Mouse (Mus musculus) 416B (cell line): ENCODE data around the gene Mlh1.

Experiments used
- DNase-seq: peaks from one replicate; pipeline ENCODE4 v3.0.0; 2011; ENCODE audit warnings: low read depth

The Mlh1 gene

DNA sequence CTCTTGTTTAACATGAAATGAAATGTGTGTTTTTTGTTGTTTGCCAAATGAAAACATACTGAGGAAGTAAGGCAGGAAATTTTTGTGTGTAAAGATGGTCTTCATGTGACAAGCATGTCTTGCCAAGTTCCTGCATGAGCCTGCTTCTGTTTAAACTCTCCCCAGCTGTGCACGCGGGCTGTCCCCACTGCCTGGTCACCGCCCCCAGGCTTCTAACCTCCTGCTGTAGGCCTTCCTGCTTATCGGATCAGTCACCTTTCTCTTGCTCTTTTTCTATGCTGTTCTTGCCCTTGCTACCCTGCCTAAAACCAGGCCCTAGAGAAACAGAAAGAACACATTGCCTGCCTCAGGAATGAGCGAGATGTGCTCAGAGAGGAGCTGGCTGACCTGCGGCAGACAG lies 58.1 kb downstream of the Mlh1 start:
- DNase-seq: peak; percentile 24

- no peak for DNase-seq
Observed at GRCm38 (mm10) chr9:111211122-111212041, 60.2 kb downstream of the Mlh1 start.

DNA sequence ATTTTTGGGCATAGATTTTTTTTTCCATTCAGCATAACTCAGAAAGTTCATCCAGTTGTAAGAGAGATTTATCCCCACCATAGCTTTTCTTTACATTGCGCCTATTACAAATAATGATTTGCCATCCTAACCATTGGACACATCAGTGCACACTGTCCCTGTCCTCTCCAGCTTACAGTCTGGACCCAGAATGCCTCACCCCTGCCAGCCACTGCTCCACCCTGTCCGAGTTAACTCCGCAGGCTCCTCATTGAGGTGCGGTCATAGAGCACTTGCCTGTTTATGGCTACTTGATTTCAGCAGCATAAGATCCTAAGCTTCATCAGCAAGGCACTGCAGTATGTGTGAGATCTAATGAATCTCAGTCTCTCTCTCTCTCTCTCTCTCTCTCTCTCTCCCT lies 61.2 kb downstream of the Mlh1 start:
- DNase-seq: no peak

GRCm38 (mm10) chr9:111209158-111209699 lies 62.4 kb downstream of the Mlh1 start:
- no peak for DNase-seq

GRCm38 (mm10) chr9:111208185-111208584 lies 63.4 kb downstream of the Mlh1 start:
- DNase-seq: no peak

GRCm38 (mm10) chr9:111207683-111208082 lies 63.9 kb downstream of the Mlh1 start:
- DNase-seq: no peak

- DNase-seq: no peak
Observed at GRCm38 (mm10) chr9:111204601-111205375, 66.8 kb downstream of the Mlh1 start.

- DNase-seq: no peak
Observed at GRCm38 (mm10) chr9:111200208-111200607, 71.4 kb downstream of the Mlh1 start.

- no peak for DNase-seq
Observed at GRCm38 (mm10) chr9:111198332-111198731, 73.3 kb downstream of the Mlh1 start.

DNA sequence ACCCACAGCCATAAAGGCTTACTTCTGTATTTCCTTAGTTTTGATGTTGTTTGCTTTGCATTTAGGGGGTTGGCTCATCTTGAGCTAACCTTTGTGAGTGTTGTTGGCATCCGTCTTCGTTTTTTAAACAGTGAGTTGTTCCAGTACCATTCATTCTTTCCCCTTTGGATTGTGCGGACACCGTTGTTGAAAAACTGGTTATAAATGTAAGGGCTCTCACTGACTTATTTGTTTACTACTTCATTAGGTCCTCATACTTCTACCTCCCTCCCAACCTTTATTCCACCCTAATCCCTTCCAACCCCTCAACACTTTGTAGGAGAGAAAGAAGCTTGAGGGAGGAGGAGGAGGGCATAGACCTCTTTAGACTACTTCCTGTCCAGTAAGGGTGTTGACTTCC lies 73.9 kb downstream of the Mlh1 start:
- DNase-seq: no peak

GRCm38 (mm10) chr9:111197116-111197515 lies 74.5 kb downstream of the Mlh1 start:
- no peak for DNase-seq

DNA sequence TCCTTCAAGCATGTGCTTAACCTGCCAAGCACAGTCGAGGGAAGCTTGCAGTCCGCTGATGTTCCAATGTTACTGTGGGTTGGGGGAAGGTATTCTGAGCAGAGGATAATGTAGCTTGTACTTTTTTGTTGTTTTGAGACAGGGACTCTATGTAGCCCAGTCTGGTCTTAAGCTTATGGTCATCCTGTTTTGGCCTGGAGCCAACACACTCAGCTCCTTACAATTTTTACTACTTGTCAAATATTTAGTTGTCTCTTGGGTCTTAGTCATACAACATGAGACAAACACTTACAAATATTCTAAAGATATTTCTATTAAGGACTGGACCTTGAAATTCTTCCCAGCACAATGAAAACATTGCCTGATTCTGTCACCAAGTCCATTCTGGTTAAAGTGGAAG lies 78.4 kb downstream of the Mlh1 start:
- no peak for DNase-seq

DNA sequence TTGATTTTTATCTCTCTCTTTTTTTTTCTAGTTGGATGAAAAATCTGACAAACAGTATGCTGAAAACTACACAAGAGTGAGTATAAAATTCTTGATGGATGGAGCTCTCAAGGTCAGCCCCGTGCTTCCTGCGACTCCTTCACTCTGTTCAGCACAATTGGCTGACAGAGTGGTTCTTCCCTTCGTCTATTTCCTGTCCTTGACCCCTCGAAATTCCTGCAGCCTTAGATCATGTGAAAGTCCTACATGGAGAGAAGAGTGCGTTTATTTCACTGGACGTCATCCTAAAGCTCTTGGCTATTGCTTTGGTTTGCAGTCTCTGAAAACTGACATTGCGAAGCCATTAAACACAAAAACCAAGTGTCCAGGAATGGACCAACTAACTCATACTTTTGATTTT lies 82.9 kb downstream of the Mlh1 start:
- DNase-seq: no peak

- DNase-seq: no peak
Observed at GRCm38 (mm10) chr9:111186861-111187260, 84.7 kb downstream of the Mlh1 start.

DNA sequence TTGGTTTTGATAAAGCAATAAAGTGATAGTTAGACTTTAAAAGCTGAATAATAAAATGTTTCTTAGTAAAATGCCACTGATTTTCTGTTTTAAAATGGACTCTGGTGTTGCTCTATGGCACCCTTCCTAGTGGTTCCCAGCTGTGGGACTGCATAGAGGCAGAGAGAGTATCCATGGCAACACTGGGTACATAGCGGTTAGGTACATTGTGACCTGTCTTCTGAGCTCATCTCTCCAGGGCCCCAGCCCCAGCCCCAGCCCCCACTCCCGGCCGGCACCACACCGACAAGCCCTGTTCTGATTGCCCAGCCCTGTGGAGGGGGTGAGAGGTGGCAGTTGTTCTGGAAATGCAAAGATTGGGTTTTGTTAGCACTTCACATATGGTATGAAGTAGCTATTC lies 86.7 kb downstream of the Mlh1 start:
- DNase-seq: no peak

DNA sequence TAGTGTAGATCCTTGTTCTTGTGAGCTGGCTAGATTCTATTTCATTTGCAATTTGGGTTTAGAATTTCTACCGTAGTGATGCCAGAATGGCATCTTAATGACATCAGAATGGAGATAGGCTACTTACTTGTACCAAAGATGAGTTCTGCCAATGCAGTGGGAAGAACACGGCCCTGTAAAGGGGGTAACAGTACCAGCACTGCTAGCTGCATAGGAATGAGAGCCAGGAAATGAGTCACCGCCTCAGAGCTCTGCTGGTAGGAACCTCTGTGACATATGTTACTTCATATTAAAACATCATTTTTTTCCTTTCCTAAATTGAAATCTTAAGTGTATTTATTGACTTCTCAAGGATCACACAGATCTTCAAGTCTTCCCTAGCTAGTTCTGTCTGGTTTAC lies 89.4 kb downstream of the Mlh1 start:
- peak; percentile 84 for DNase-seq

GRCm38 (mm10) chr9:111178971-111179370 lies 92.6 kb downstream of the Mlh1 start:
- no peak for DNase-seq
